Mouse (Mus musculus): Measurements from ENCODE around the gene Wdr25. TPM values are rescaled to one million over a fixed set of nuclear protein-coding genes. Genes with fewer than 3 reads are reported as not detected.

The Wdr25 gene
- polyA plus RNA-seq, 1 experiment: 6.4 TPM

DNA sequence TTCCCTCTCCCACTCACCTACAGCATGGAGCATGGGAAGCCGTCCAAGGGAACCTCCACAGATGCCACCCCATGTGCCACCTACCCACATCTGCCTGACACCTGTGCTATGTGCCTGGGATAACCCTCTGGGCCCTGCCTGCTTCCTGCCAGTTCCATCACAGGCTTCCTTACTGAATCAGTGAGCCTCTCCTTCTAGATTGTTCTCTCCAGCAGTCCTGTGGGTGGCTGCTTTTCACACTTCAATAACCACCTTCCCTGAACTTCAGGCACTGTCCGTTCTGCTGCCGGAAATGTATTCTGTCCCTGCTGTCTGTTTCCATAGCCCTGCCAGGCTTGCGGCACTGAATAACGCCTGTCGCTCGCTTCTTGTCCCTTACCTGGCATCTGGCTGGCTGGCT lies 152.2 kb downstream of the Wdr25 start:
- Histone ChIP-seq H3K4me1 (ENCODE audit: control insufficient read depth, insufficient read depth, insufficient read length) (no peaks in the 10 kb centered on the region), H3K4me3 (ENCODE audit: extremely low read depth, insufficient read depth, insufficient read length) (no peak overlapping the region), H3K36me3 (ENCODE audit: control insufficient read depth, insufficient read depth, low read length) (no peaks in the 10 kb centered on the region), H3K27me3 (ENCODE audit: control insufficient read depth, insufficient read depth, low read length) (no peaks in the 10 kb centered on the region; the same call in 1 of the 2 replicates), H3K27ac (ENCODE audit: insufficient read depth, low read length) (no peak overlapping the region)
- WGBS: 85% methylated on average over 7 of the region's 7 CpGs
- no peak for DNase-seq (ENCODE audit: low read depth in 1 of 2, low spot score in 2 of 2)
- TF ChIP-seq POLR2A (IDR thresholded peaks at IDR 0.05; ENCODE audit: low read depth, low read length) (no peak), CTCF (IDR thresholded peaks at IDR 0.05; ENCODE audit: extremely low read depth, insufficient read depth, insufficient read length, insufficient replicate concordance) (no peak)

DNA sequence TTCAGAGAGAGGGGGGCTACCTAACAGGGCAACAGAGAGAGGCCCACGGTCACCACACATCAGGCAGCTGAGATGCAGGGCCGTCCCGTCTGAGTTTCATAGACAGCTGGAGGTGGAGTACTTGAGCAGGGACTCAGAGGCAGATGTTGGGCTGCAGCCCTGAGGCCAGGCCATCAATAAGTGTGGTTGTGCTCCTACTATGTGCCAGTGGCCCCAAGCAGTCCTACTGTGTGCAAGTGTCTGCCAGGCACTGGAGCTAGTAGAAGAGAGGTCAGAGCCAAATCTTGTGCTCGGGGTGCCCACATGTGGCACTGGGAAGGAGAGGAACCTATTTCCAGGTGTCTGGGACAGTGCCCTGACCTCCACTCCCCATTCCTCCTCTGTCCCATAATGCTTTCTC lies 156.5 kb downstream of the Wdr25 start:
- TF ChIP-seq POLR2A (IDR thresholded peaks at IDR 0.05; ENCODE audit: low read depth, low read length) (no peak), CTCF (IDR thresholded peaks at IDR 0.05; ENCODE audit: extremely low read depth, insufficient read depth, insufficient read length, insufficient replicate concordance) (no peak)
- Histone ChIP-seq H3K27me3 (ENCODE audit: control insufficient read depth, insufficient read depth, low read length) (peaks cover 22% of the 10 kb centered on the region), H3K36me3 (ENCODE audit: control insufficient read depth, insufficient read depth, low read length) (no peaks in the 10 kb centered on the region), H3K4me3 (ENCODE audit: extremely low read depth, insufficient read depth, insufficient read length) (no peak overlapping the region), H3K4me1 (ENCODE audit: control insufficient read depth, insufficient read depth, insufficient read length) (peaks cover 9% of the 10 kb centered on the region), H3K27ac (ENCODE audit: insufficient read depth, low read length) (no peak overlapping the region)
- WGBS: 85% methylated on average over 4 of the region's 4 CpGs
- DNase-seq (ENCODE audit: low read depth in 1 of 2, low spot score in 2 of 2): no peak

DNA sequence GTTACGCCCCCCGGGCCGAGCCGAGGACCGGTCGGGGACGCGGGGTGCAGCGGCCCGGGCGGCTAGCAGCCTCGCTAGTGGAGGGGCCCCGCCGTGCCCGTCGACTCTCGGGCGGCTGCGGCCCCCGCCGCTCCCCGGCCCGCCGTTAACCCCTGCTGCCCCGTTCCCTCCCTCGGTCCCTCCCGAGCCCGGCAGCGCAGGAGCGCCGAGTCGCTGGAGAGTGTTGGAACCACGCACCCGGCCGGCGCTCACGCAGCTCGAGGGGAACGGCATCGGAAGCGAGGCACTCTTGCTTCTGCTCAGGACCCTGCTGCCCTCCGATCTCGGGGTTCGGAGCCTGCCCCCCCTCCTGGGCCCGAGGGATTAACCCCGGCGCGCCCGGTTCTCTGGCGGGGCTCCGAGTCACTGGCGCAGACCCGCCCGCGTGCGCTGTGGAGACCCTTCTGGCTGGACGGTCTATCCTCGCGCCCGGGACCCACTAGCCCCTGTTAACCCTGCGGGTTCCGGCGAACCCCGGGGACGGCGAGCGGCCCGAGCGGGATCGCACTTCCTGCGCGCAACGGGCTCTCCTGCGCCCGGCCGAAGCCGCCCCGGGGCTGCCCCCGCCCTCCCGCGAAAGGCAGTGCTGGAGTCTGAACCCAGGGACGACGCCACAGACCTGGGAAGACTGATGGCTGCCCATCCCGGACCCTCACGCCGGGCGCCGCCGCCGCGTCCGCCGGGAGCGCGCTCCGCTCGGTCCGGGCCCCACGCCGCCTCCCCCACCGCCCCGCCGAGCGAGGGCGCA lies 159.8 kb downstream of the Wdr25 start:
- DNase-seq (ENCODE audit: low read depth in 1 of 2, low spot score in 2 of 2): no peak
- H3K4me1 ChIP-seq (ENCODE audit: control insufficient read depth, insufficient read depth, insufficient read length): peaks cover 9% of the 10 kb centered on the region
- no peaks in the 10 kb centered on the region for H3K36me3 ChIP-seq (ENCODE audit: control insufficient read depth, insufficient read depth, low read length)
- TF ChIP-seq CTCF (IDR thresholded peaks at IDR 0.05; ENCODE audit: extremely low read depth, insufficient read depth, insufficient read length, insufficient replicate concordance) (no peak), POLR2A (IDR thresholded peaks at IDR 0.05; ENCODE audit: low read depth, low read length) (no peak)
- 2% methylated on average over 89 of the region's 105 CpGs for WGBS
- H3K27me3 ChIP-seq (ENCODE audit: control insufficient read depth, insufficient read depth, low read length): peaks cover 22% of the 10 kb centered on the region
- no peak overlapping the region for H3K27ac ChIP-seq (ENCODE audit: insufficient read depth, low read length)
- H3K4me3 ChIP-seq (ENCODE audit: extremely low read depth, insufficient read depth, insufficient read length): peak overlapping the region; percentile 30; the same call in 1 of the 2 replicates

DNA sequence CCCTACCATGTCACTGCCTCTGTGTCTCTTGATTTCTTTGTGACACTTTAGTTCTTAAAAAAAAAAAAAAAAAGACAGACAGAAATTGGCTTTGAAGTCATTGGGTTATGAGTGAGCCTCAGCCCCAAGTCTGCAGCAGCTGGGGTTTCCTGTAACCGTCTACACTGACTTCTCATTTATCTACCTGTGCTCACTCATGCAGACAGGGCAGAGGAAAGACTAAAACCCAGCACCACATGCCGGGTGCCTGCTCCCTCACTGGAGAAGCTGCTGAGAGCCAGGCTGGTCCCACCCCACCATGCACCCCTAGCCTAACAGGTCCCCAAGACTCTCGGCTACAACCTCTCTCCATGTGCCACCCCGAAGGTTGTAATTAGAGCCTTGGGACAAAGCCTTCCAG lies 164.3 kb downstream of the Wdr25 start:
- 31% methylated on average over 4 of the region's 4 CpGs for WGBS
- Histone ChIP-seq H3K4me3 (ENCODE audit: extremely low read depth, insufficient read depth, insufficient read length) (no peak overlapping the region), H3K27ac (ENCODE audit: insufficient read depth, low read length) (no peak overlapping the region), H3K27me3 (ENCODE audit: control insufficient read depth, insufficient read depth, low read length) (peaks cover 15% of the 10 kb centered on the region), H3K36me3 (ENCODE audit: control insufficient read depth, insufficient read depth, low read length) (no peaks in the 10 kb centered on the region), H3K4me1 (ENCODE audit: control insufficient read depth, insufficient read depth, insufficient read length) (peaks cover 8% of the 10 kb centered on the region)
- no peak for DNase-seq (ENCODE audit: low read depth in 1 of 2, low spot score in 2 of 2)
- TF ChIP-seq CTCF (IDR thresholded peaks at IDR 0.05; ENCODE audit: extremely low read depth, insufficient read depth, insufficient read length, insufficient replicate concordance): no peak
- TF ChIP-seq POLR2A (IDR thresholded peaks at IDR 0.05; ENCODE audit: low read depth, low read length): no peak

DNA sequence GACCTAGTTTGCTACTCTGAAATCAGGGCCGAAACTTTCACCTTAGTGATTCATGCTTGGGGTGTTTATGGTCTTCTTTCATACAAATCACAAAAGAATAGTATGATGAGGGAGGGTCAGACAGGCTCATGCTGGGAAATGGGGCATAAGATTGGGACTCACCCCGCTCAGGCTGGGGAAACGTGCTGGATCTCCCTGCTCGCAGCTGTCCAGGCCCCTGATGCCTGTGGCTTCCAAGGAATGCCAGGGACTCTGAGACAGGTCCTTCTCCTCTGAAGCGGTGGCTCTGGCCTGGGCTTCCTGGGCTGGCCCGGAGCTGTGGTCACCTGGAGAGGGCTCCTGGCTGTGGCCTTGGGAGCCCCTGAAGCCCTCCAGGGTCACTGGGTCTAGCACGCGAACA lies 165.2 kb downstream of the Wdr25 start:
- Histone ChIP-seq H3K36me3 (ENCODE audit: control insufficient read depth, insufficient read depth, low read length) (no peaks in the 10 kb centered on the region), H3K4me3 (ENCODE audit: extremely low read depth, insufficient read depth, insufficient read length) (no peak overlapping the region), H3K4me1 (ENCODE audit: control insufficient read depth, insufficient read depth, insufficient read length) (peaks cover under 1% of the 10 kb centered on the region; the same call in 1 of the 2 replicates), H3K27me3 (ENCODE audit: control insufficient read depth, insufficient read depth, low read length) (peaks cover 6% of the 10 kb centered on the region), H3K27ac (ENCODE audit: insufficient read depth, low read length) (no peak overlapping the region)
- no peak for DNase-seq (ENCODE audit: low read depth in 1 of 2, low spot score in 2 of 2)
- TF ChIP-seq POLR2A (IDR thresholded peaks at IDR 0.05; ENCODE audit: low read depth, low read length) (no peak), CTCF (IDR thresholded peaks at IDR 0.05; ENCODE audit: extremely low read depth, insufficient read depth, insufficient read length, insufficient replicate concordance) (no peak)
- WGBS: 93% methylated on average over 8 of the region's 8 CpGs

DNA sequence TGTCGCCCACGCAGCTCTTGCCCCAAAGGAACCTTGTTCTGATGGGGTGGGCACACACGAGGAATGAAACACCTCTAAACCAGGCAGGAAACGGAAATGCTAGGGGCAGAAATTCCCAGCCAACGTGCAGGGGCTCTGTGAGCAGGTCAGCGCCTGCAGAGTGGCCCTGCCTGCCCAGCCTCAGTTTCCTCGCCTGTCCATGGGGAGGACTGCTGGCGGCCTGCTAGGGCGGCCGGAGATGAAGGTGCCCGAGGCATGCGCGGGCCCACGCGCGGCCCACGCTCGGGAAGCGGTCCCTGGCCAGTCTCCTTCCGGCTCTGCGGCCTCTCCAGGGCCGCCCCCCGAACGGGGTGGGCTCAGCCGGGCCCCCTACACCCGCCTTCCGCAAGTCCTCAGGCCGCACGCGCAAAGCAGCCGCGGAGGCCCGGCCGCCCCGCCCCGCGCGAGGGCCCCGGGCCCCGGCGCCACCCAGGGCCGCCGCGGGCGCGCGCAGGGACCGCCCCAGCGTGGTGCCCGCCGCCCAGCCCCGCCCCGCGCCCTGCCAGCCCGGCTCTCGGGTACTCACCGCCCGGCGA lies 174.2 kb downstream of the Wdr25 start:
- H3K4me3 ChIP-seq (ENCODE audit: extremely low read depth, insufficient read depth, insufficient read length): peak overlapping the region; percentile 57
- H3K4me1 ChIP-seq (ENCODE audit: control insufficient read depth, insufficient read depth, insufficient read length): peaks cover 25% of the 10 kb centered on the region; the same call in 1 of the 2 replicates
- 3% methylated on average over 50 of the region's 59 CpGs for WGBS
- no peaks in the 10 kb centered on the region for H3K27me3 ChIP-seq (ENCODE audit: control insufficient read depth, insufficient read depth, low read length)
- peak in 1 of 2 experiments; percentile 64 for DNase-seq (ENCODE audit: low read depth in 1 of 2, low spot score in 2 of 2)
- TF ChIP-seq POLR2A (IDR thresholded peaks at IDR 0.05; ENCODE audit: low read depth, low read length) (no peak), CTCF (IDR thresholded peaks at IDR 0.05; ENCODE audit: extremely low read depth, insufficient read depth, insufficient read length, insufficient replicate concordance) (no peak)
- H3K36me3 ChIP-seq (ENCODE audit: control insufficient read depth, insufficient read depth, low read length): no peaks in the 10 kb centered on the region
- peak overlapping the region; percentile 30; the same call in 1 of the 2 replicates for H3K27ac ChIP-seq (ENCODE audit: insufficient read depth, low read length)
